Mouse (Mus musculus): ENCODE measurements around the gene Fcgr4.
"Not testable (repeated sequence)": the region's sequence is repeated elsewhere in the genome, so short reads cannot be mapped to it uniquely, and the experiment has no call there.

DNA sequence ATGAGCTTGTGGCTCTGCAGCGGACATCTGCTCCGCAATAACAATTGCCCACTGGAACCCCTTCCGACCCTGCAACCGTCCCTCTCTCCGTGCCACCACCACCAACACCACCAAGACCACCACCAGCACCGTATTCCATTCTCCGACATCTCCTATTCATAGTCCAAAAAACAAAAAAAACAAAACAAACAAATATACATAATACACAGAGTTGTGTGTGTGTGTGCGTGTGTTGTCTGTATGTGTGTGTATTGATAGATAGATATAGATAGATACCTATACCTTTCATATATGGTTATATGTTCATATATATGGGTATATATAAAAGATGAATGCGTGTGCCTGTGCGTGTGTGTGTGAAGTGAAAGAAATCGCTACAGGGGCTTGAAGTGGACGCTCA, 59.7 kb downstream of the Fcgr4 start:
- TF ChIP-seq CTCF (IDR thresholded peaks at IDR 0.05; ENCODE audit: control insufficient read depth, insufficient read depth, low read length); POLR2A (IDR thresholded peaks at IDR 0.05; ENCODE audit: borderline replicate concordance, control insufficient read depth, low read depth, low read length): not testable (repeated sequence)

Data from bone marrow, adult 2 months (tissue).